Mouse (Mus musculus): ENCODE measurements at regions not wholly inside any gene's neighbourhood (a gene's known extent, or its start where the extent isn't known, plus 50 kb on each side); places are given as distances from the start of the nearest gene placed in this dataset.

GRCm38 (mm10) chr6:100160670-100161069 is 126.6 kb downstream of the Rybp start:
- TF ChIP-seq NRF1 (IDR thresholded peaks at IDR 0.05; ENCODE audit: insufficient read depth, low read depth, low read length, poor library complexity, severe bottlenecking) (no peak), MYC (IDR thresholded peaks at IDR 0.05; ENCODE audit: low read depth, low read length) (no peak), USF2 (IDR thresholded peaks at IDR 0.05; ENCODE audit: borderline replicate concordance in 1 of 2, insufficient read depth in 1 of 2, low read depth in 1 of 2, low read length in 2 of 2) (no peak), TBP (IDR thresholded peaks at IDR 0.05; ENCODE audit: low read depth, low read length) (no peak), UBTF (IDR thresholded peaks at IDR 0.05; ENCODE audit: borderline replicate concordance, insufficient read depth, low read depth, low read length) (no peak), RCOR1 (IDR thresholded peaks at IDR 0.05; ENCODE audit: low read depth, low read length) (no peak), ZC3H11A (IDR thresholded peaks at IDR 0.05; ENCODE audit: low read depth, low read length) (no peak), ELF1 (IDR thresholded peaks at IDR 0.05; ENCODE audit: low read depth, low read length) (no peak), TAL1 (IDR thresholded peaks at IDR 0.05; ENCODE audit: low read length) (no peak), BHLHE40 (IDR thresholded peaks at IDR 0.05; ENCODE audit: borderline replicate concordance, low read depth, low read length) (no peak), POLR2A (IDR thresholded peaks at IDR 0.05; ENCODE audit: control insufficient read depth in 1 of 2, insufficient read depth in 1 of 2, low read depth in 1 of 2, low read length in 2 of 2, poor library complexity in 1 of 2) (no peak), MAX (IDR thresholded peaks at IDR 0.05; ENCODE audit: low read length) (no peak)
- Histone ChIP-seq H3K4me1 (ENCODE audit: control insufficient read depth in 1 of 2, insufficient read depth in 2 of 2, low read length in 2 of 2) (peaks cover 0 to 2% of the 10 kb centered on the region in 2 experiments; a peak in 2 of 4 replicates), H3K79me2 (ENCODE audit: control insufficient read depth, insufficient read depth, low read length, poor library complexity) (no peaks in the 10 kb centered on the region), H3K36me3 (ENCODE audit: control insufficient read depth in 1 of 2, insufficient read depth in 2 of 2, low read length in 2 of 2) (peaks cover 0 to 4% of the 10 kb centered on the region in 2 experiments; a peak in 1 of 4 replicates), H3K9ac (ENCODE audit: control insufficient read depth, low read depth, low read length, poor library complexity, severe bottlenecking) (no peak overlapping the region), H3K4me3 (ENCODE audit: control insufficient read depth in 1 of 2, insufficient read depth in 1 of 2, low read depth in 2 of 2, low read length in 2 of 2) (no peak overlapping the region), H3K27me3 (ENCODE audit: control insufficient read depth in 1 of 2, insufficient read depth in 2 of 2, low read length in 2 of 2) (no peaks in the 10 kb centered on the region), H3K9me3 (replicated peaks; ENCODE audit: insufficient read depth, low read length) (no peaks in the 10 kb centered on the region), H3K27ac (ENCODE audit: control insufficient read depth, low read depth, low read length) (no peak overlapping the region)
- no peak for DNase-seq (ENCODE audit: low read depth, low spot score)

GRCm38 (mm10) chr6:100159817-100160216 is 127.5 kb downstream of the Rybp start:
- Histone ChIP-seq H3K4me1 (ENCODE audit: control insufficient read depth in 1 of 2, insufficient read depth in 2 of 2, low read length in 2 of 2) (no peaks in the 10 kb centered on the region; a peak in 1 of 4 replicates), H3K79me2 (ENCODE audit: control insufficient read depth, insufficient read depth, low read length, poor library complexity) (no peaks in the 10 kb centered on the region), H3K27ac (ENCODE audit: control insufficient read depth, low read depth, low read length) (no peak overlapping the region), H3K36me3 (ENCODE audit: control insufficient read depth in 1 of 2, insufficient read depth in 2 of 2, low read length in 2 of 2) (peaks cover 0 to 2% of the 10 kb centered on the region in 2 experiments; a peak in 1 of 4 replicates), H3K4me3 (ENCODE audit: control insufficient read depth in 1 of 2, insufficient read depth in 1 of 2, low read depth in 2 of 2, low read length in 2 of 2) (no peak overlapping the region), H3K27me3 (ENCODE audit: control insufficient read depth in 1 of 2, insufficient read depth in 2 of 2, low read length in 2 of 2) (no peaks in the 10 kb centered on the region), H3K9me3 (replicated peaks; ENCODE audit: insufficient read depth, low read length) (no peaks in the 10 kb centered on the region), H3K9ac (ENCODE audit: control insufficient read depth, low read depth, low read length, poor library complexity, severe bottlenecking) (no peak overlapping the region)
- DNase-seq (ENCODE audit: low read depth, low spot score): no peak
- no peak for TF ChIP-seq ZMIZ1 (IDR thresholded peaks at IDR 0.05; ENCODE audit: low read depth, low read length)
- no peak for TF ChIP-seq TBP (IDR thresholded peaks at IDR 0.05; ENCODE audit: low read depth, low read length)
- TF ChIP-seq CHD2 (IDR thresholded peaks at IDR 0.05; ENCODE audit: low read length): no peak
- no peak for TF ChIP-seq TCF12 (IDR thresholded peaks at IDR 0.05; ENCODE audit: low read depth, low read length)
- TF ChIP-seq ELF1 (IDR thresholded peaks at IDR 0.05; ENCODE audit: low read depth, low read length): no peak
- no peak for TF ChIP-seq RCOR1 (IDR thresholded peaks at IDR 0.05; ENCODE audit: low read depth, low read length)
- no peak for TF ChIP-seq USF2 (IDR thresholded peaks at IDR 0.05; ENCODE audit: borderline replicate concordance in 1 of 2, insufficient read depth in 1 of 2, low read depth in 1 of 2, low read length in 2 of 2)
- no peak for TF ChIP-seq HCFC1 (IDR thresholded peaks at IDR 0.05; ENCODE audit: low read depth, low read length)
- TF ChIP-seq TAL1 (IDR thresholded peaks at IDR 0.05; ENCODE audit: low read length): no peak
- no peak for TF ChIP-seq GATA1 (IDR thresholded peaks at IDR 0.05; ENCODE audit: low read depth, low read length)
- TF ChIP-seq KAT2A (conservative IDR thresholded peaks at IDR 0.05; ENCODE audit: low read depth, low read length): no peak
- no peak for TF ChIP-seq ZNF384 (IDR thresholded peaks at IDR 0.05; ENCODE audit: low read depth, low read length)
- no peak for TF ChIP-seq GABPA (IDR thresholded peaks at IDR 0.05; ENCODE audit: low read depth, low read length)
- no peak for TF ChIP-seq MYB (IDR thresholded peaks at IDR 0.05; ENCODE audit: low read depth, low read length)
- TF ChIP-seq CHD1 (IDR thresholded peaks at IDR 0.05; ENCODE audit: low read depth, low read length): no peak
- no peak for TF ChIP-seq E2F4 (IDR thresholded peaks at IDR 0.05; ENCODE audit: borderline replicate concordance, low read depth, low read length)

All from MEL (cell line).